Mouse (Mus musculus): ENCODE measurements around the gene Dbnl. TPM values are rescaled to one million over a fixed set of nuclear protein-coding genes. Genes with fewer than 3 reads are reported as not detected.

Gene Dbnl
- polyA plus RNA-seq, 1 experiment, result 83.7 TPM

DNA sequence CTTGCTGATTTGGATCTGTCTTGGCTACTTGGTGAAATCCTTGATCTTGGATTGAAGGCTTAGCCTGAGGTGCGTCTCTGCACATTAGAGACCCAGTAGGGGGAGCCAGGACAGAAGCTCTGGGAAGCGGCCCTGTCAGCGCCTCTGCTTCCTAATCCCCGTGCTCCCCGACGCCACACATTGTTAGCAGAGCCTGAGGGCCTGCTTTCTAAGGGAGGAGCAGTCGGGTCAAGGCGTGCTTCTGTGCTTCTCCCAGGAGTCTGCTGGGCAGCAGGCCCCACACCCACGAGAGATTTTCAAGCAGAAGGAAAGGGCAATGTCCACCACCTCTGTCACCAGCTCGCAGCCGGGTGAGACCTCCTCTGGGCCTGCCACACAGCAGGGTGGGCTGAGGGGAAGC, 9.1 kb downstream of the Dbnl start:
- TF ChIP-seq POLR2A (IDR thresholded peaks at IDR 0.05; ENCODE audit: borderline replicate concordance, insufficient read depth, low read length) (no peak), CTCF (IDR thresholded peaks at IDR 0.05; ENCODE audit: borderline replicate concordance, insufficient read depth, low read depth, low read length) (no peak)
- WGBS, result 73% methylated on average over 11 of the region's 11 CpGs
- Histone ChIP-seq H3K27me3 (ENCODE audit: control insufficient read depth, insufficient read depth, low read length) (no peaks in the 10 kb centered on the region), H3K27ac (ENCODE audit: insufficient read depth, low read length) (no peak overlapping the region), H3K4me3 (replicated peaks; ENCODE audit: insufficient read depth, low read depth, low read length) (no peak overlapping the region), H3K4me1 (ENCODE audit: control insufficient read depth, insufficient read depth, low read length) (peaks cover 5% of the 10 kb centered on the region; the same call in 1 of the 2 replicates)
- DNase-seq, result no peak

- no peak for DNase-seq
- Histone ChIP-seq H3K27ac (ENCODE audit: insufficient read depth, low read length) (no peak overlapping the region), H3K4me3 (replicated peaks; ENCODE audit: insufficient read depth, low read depth, low read length) (no peak overlapping the region), H3K4me1 (ENCODE audit: control insufficient read depth, insufficient read depth, low read length) (peaks cover 5% of the 10 kb centered on the region; the same call in 1 of the 2 replicates), H3K27me3 (ENCODE audit: control insufficient read depth, insufficient read depth, low read length) (no peaks in the 10 kb centered on the region)
- WGBS, result 91% methylated on average over 5 of the region's 5 CpGs
- TF ChIP-seq POLR2A (IDR thresholded peaks at IDR 0.05; ENCODE audit: borderline replicate concordance, insufficient read depth, low read length) (no peak), CTCF (IDR thresholded peaks at IDR 0.05; ENCODE audit: borderline replicate concordance, insufficient read depth, low read depth, low read length) (no peak)
These were observed 9.6 kb downstream of the Dbnl start for GRCm38 (mm10) chr11:5797928-5798327.

- Histone ChIP-seq H3K27ac (ENCODE audit: insufficient read depth, low read length) (no peak overlapping the region), H3K4me3 (replicated peaks; ENCODE audit: insufficient read depth, low read depth, low read length) (no peak overlapping the region), H3K4me1 (ENCODE audit: control insufficient read depth, insufficient read depth, low read length) (peaks cover 9% of the 10 kb centered on the region), H3K27me3 (ENCODE audit: control insufficient read depth, insufficient read depth, low read length) (no peaks in the 10 kb centered on the region)
- WGBS, result 68% methylated on average over 17 of the region's 17 CpGs
- no peak for DNase-seq
- TF ChIP-seq POLR2A (IDR thresholded peaks at IDR 0.05; ENCODE audit: borderline replicate concordance, insufficient read depth, low read length) (no peak), CTCF (IDR thresholded peaks at IDR 0.05; ENCODE audit: borderline replicate concordance, insufficient read depth, low read depth, low read length) (no peak)
These were observed 11.6 kb downstream of the Dbnl start for GRCm38 (mm10) chr11:5799621-5800490.

GRCm38 (mm10) chr11:5801511-5801910, 13.2 kb downstream of the Dbnl start:
- 93% methylated on average over 16 of the region's 16 CpGs for WGBS
- Histone ChIP-seq H3K4me1 (ENCODE audit: control insufficient read depth, insufficient read depth, low read length) (peaks cover 5% of the 10 kb centered on the region; the same call in 1 of the 2 replicates), H3K27me3 (ENCODE audit: control insufficient read depth, insufficient read depth, low read length) (no peaks in the 10 kb centered on the region), H3K27ac (ENCODE audit: insufficient read depth, low read length) (no peak overlapping the region), H3K4me3 (replicated peaks; ENCODE audit: insufficient read depth, low read depth, low read length) (no peak overlapping the region)
- DNase-seq, result no peak
- TF ChIP-seq CTCF (IDR thresholded peaks at IDR 0.05; ENCODE audit: borderline replicate concordance, insufficient read depth, low read depth, low read length) (no peak), POLR2A (IDR thresholded peaks at IDR 0.05; ENCODE audit: borderline replicate concordance, insufficient read depth, low read length) (no peak)

GRCm38 (mm10) chr11:5802005-5802404, 13.7 kb downstream of the Dbnl start:
- H3K4me1 ChIP-seq (ENCODE audit: control insufficient read depth, insufficient read depth, low read length), result peaks cover 5% of the 10 kb centered on the region; the same call in 1 of the 2 replicates
- no peak overlapping the region for H3K27ac ChIP-seq (ENCODE audit: insufficient read depth, low read length)
- TF ChIP-seq POLR2A (IDR thresholded peaks at IDR 0.05; ENCODE audit: borderline replicate concordance, insufficient read depth, low read length) (no peak), CTCF (IDR thresholded peaks at IDR 0.05; ENCODE audit: borderline replicate concordance, insufficient read depth, low read depth, low read length) (no peak)
- DNase-seq, result no peak
- no peak overlapping the region for H3K4me3 ChIP-seq (replicated peaks; ENCODE audit: insufficient read depth, low read depth, low read length)
- no peaks in the 10 kb centered on the region for H3K27me3 ChIP-seq (ENCODE audit: control insufficient read depth, insufficient read depth, low read length)
- 70% methylated on average over 12 of the region's 12 CpGs for WGBS

DNA sequence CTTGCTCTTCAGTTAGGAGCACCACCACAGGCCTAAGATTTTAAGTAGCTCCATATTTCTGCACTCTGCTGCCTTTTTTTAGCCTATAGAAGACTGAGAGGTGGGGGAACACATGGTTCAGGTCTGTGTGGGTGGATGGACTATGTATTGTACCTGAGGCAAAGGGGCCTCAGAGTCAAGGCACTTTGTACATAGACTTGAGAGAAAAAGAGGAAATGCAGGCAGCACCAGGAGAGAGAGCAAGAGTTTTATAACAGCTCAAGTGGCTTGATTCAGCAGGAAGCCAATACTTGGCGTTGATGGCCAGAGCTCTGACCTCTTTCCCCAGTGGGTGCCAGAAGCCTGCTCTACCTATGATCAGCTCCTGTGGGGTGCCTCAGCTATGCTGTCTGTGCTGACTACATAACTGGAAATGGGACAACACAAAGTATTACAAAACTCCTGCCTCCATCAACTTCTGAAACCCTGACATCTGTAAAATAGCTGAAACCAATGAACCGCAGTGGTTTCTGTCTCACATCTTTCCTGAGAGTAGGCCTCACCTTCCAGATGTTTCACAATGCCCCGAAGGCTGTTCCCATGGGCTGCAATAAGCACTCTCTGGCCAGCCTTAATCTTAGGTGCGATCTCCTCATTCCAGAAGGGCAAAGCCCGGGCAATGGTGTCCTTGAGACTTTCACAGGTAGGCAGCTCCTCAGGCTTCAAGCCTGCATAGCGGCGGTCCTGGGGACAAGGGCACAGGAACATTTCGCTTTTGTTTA, 14.3 kb downstream of the Dbnl start:
- TF ChIP-seq CTCF (IDR thresholded peaks at IDR 0.05; ENCODE audit: borderline replicate concordance, insufficient read depth, low read depth, low read length) (no peak), POLR2A (IDR thresholded peaks at IDR 0.05; ENCODE audit: borderline replicate concordance, insufficient read depth, low read length) (no peak)
- no peak overlapping the region for H3K27ac ChIP-seq (ENCODE audit: insufficient read depth, low read length)

DNA sequence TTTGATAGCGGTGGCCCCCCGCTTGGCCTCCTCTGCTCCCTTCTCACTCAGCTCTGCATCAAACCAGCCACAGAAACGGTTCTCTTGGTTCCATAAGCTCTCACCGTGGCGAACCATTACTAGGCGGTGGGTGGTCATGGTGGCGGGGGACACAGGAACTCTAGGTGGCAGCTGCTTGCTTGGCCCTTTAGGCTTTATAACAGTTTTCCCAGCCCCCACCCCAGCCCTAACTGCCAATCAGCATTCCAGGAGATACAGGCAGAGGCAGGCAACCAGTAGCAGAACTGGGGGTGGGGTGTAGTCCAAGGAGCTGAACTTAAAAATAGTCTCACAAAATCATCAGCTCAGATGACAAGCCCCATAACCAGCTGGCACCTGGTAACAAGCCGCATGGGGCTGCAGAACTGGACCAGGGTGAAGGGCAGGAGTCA, 15.3 kb downstream of the Dbnl start, which contains the start of gene Pgam2:
TSS of gene Pgam2 (minus strand) at position 183 of the 431 bp plus-strand sequence.
- no peak within 1 kb of the TSS for H3K27ac ChIP-seq (ENCODE audit: insufficient read depth, low read length)
- no peak within 1 kb of the TSS for H3K4me3 ChIP-seq (replicated peaks; ENCODE audit: insufficient read depth, low read depth, low read length)
- no peak for DNase-seq
- TF ChIP-seq CTCF (IDR thresholded peaks at IDR 0.05; ENCODE audit: borderline replicate concordance, insufficient read depth, low read depth, low read length) (no peak), POLR2A (IDR thresholded peaks at IDR 0.05; ENCODE audit: borderline replicate concordance, insufficient read depth, low read length) (no peak)
- WGBS, result 32% methylated on average over 8 of the region's 8 CpGs
- no peaks in the 10 kb centered on the region for H3K27me3 ChIP-seq (ENCODE audit: control insufficient read depth, insufficient read depth, low read length)
- peaks cover 5% of the 10 kb centered on the region; the same call in 1 of the 2 replicates for H3K4me1 ChIP-seq (ENCODE audit: control insufficient read depth, insufficient read depth, low read length)

More for the DNA sequence above, 14.3 kb downstream of the Dbnl start:
- WGBS, result 68% methylated on average over 8 of the region's 8 CpGs
- no peak overlapping the region for H3K4me3 ChIP-seq (replicated peaks; ENCODE audit: insufficient read depth, low read depth, low read length)
- no peak for DNase-seq
- H3K27me3 ChIP-seq (ENCODE audit: control insufficient read depth, insufficient read depth, low read length), result no peaks in the 10 kb centered on the region
- peaks cover 5% of the 10 kb centered on the region; the same call in 1 of the 2 replicates for H3K4me1 ChIP-seq (ENCODE audit: control insufficient read depth, insufficient read depth, low read length)

Measured in cerebellum, adult 2 months (tissue).